Mouse (Mus musculus): ENCODE results near the gene Fgfr2. TPM values are rescaled to one million over a fixed set of nuclear protein-coding genes. Genes with fewer than 3 reads are reported as not detected.
"Not testable (repeated sequence)": the region's sequence is repeated elsewhere in the genome, so short reads cannot be mapped to it uniquely, and the experiment has no call there.

Gene Fgfr2
- polyA plus RNA-seq, 1 experiment from 2014 or later, result 110 TPM

- TF ChIP-seq CTCF (IDR thresholded peaks at IDR 0.05), result no peak
- TF ChIP-seq EP300 (IDR thresholded peaks at IDR 0.05), result no peak
- peaks cover 11% of the 10 kb centered on the region for H3K4me1 ChIP-seq (ENCODE audit: insufficient read depth, low read depth, low read length)
- no peak overlapping the region for H3K27ac ChIP-seq (ENCODE audit: low read length)
Observed at GRCm38 (mm10) chr7:133101070-133101469, 22.1 kb downstream of the Fgfr2 start.

GRCm38 (mm10) chr7:133100178-133100577, 23.0 kb downstream of the Fgfr2 start:
- 70% methylated on average over 6 of the region's 6 CpGs for WGBS
- TF ChIP-seq EP300 (IDR thresholded peaks at IDR 0.05) (no peak), CTCF (IDR thresholded peaks at IDR 0.05) (no peak)
- H3K27me3 ChIP-seq (replicated peaks; ENCODE audit: insufficient read depth, low read length), result no peaks in the 10 kb centered on the region
- H3K4me3 ChIP-seq (ENCODE audit: low read depth, low read length), result no peak overlapping the region
- no peak overlapping the region for H3K27ac ChIP-seq (ENCODE audit: low read length)
- no peak overlapping the region for H3K9ac ChIP-seq (replicated peaks; ENCODE audit: low read depth)
- no peaks in the 10 kb centered on the region for H3K9me3 ChIP-seq (ENCODE audit: low read length)
- no peak for ATAC-seq
- H3K4me2 ChIP-seq (replicated peaks; ENCODE audit: low read depth, low read length), result no peak overlapping the region
- no peaks in the 10 kb centered on the region for H3K36me3 ChIP-seq (ENCODE audit: insufficient read depth, low read length)
- peaks cover 11% of the 10 kb centered on the region for H3K4me1 ChIP-seq (ENCODE audit: insufficient read depth, low read depth, low read length)
- DNase-seq (ENCODE audit: low spot score), result no peak

More at GRCm38 (mm10) chr7:133101070-133101469, 22.1 kb downstream of the Fgfr2 start:
- ATAC-seq (no peak), DNase-seq (ENCODE audit: low spot score) (no peak)
- Histone ChIP-seq H3K4me3 (ENCODE audit: low read depth, low read length) (no peak overlapping the region), H3K9me3 (ENCODE audit: low read length) (no peaks in the 10 kb centered on the region), H3K36me3 (ENCODE audit: insufficient read depth, low read length) (no peaks in the 10 kb centered on the region), H3K4me2 (replicated peaks; ENCODE audit: low read depth, low read length) (no peak overlapping the region), H3K27me3 (replicated peaks; ENCODE audit: insufficient read depth, low read length) (no peaks in the 10 kb centered on the region), H3K9ac (replicated peaks; ENCODE audit: low read depth) (no peak overlapping the region)
- 76% methylated on average over 6 of the region's 6 CpGs for WGBS

GRCm38 (mm10) chr7:133099266-133099665, 23.9 kb downstream of the Fgfr2 start:
- no peak for ATAC-seq
- peaks cover 11% of the 10 kb centered on the region for H3K4me1 ChIP-seq (ENCODE audit: insufficient read depth, low read depth, low read length)
- TF ChIP-seq EP300 (IDR thresholded peaks at IDR 0.05), result no peak
- TF ChIP-seq CTCF (IDR thresholded peaks at IDR 0.05), result no peak
- peak; percentile 38 for DNase-seq (ENCODE audit: low spot score)
- no peaks in the 10 kb centered on the region for H3K27me3 ChIP-seq (replicated peaks; ENCODE audit: insufficient read depth, low read length)
- H3K9ac ChIP-seq (replicated peaks; ENCODE audit: low read depth), result no peak overlapping the region
- H3K4me3 ChIP-seq (ENCODE audit: low read depth, low read length), result no peak overlapping the region
- WGBS, result 18% methylated on average over 4 of the region's 4 CpGs
- peak overlapping the region; percentile 43; the same call in 1 of the 2 replicates for H3K27ac ChIP-seq (ENCODE audit: low read length)
- H3K36me3 ChIP-seq (ENCODE audit: insufficient read depth, low read length), result no peaks in the 10 kb centered on the region
- H3K9me3 ChIP-seq (ENCODE audit: low read length), result no peaks in the 10 kb centered on the region
- H3K4me2 ChIP-seq (replicated peaks; ENCODE audit: low read depth, low read length), result 0 out of 2 replicates have a peak overlapping the region, but pooled peaks have one; percentile 17

- no peak overlapping the region for H3K4me2 ChIP-seq (replicated peaks; ENCODE audit: low read depth, low read length)
- 69% methylated on average over 12 of the region's 12 CpGs for WGBS
- H3K27me3 ChIP-seq (replicated peaks; ENCODE audit: insufficient read depth, low read length), result no peaks in the 10 kb centered on the region
- H3K36me3 ChIP-seq (ENCODE audit: insufficient read depth, low read length), result no peaks in the 10 kb centered on the region
- ATAC-seq (no peak), DNase-seq (ENCODE audit: low spot score) (no peak)
- H3K9me3 ChIP-seq (ENCODE audit: low read length), result no peaks in the 10 kb centered on the region
- peaks cover 11% of the 10 kb centered on the region for H3K4me1 ChIP-seq (ENCODE audit: insufficient read depth, low read depth, low read length)
- no peak overlapping the region for H3K4me3 ChIP-seq (ENCODE audit: low read depth, low read length)
- TF ChIP-seq CTCF (IDR thresholded peaks at IDR 0.05) (no peak), EP300 (IDR thresholded peaks at IDR 0.05) (no peak)
- no peak overlapping the region for H3K9ac ChIP-seq (replicated peaks; ENCODE audit: low read depth)
- H3K27ac ChIP-seq (ENCODE audit: low read length), result no peak overlapping the region
Observed at GRCm38 (mm10) chr7:133098118-133098793, 24.9 kb downstream of the Fgfr2 start.

- H3K4me3 ChIP-seq (ENCODE audit: low read depth, low read length); H3K9ac ChIP-seq (replicated peaks; ENCODE audit: low read depth); DNase-seq (ENCODE audit: low spot score); H3K4me2 ChIP-seq (replicated peaks; ENCODE audit: low read depth, low read length); H3K36me3 ChIP-seq (ENCODE audit: insufficient read depth, low read length); H3K27me3 ChIP-seq (replicated peaks; ENCODE audit: insufficient read depth, low read length); H3K9me3 ChIP-seq (ENCODE audit: low read length); H3K27ac ChIP-seq (ENCODE audit: low read length); ATAC-seq: not testable (repeated sequence)
- 90% methylated on average over 7 of the region's 7 CpGs for WGBS
- H3K4me1 ChIP-seq (ENCODE audit: insufficient read depth, low read depth, low read length), result peaks cover 12% of the 10 kb centered on the region
Observed at GRCm38 (mm10) chr7:133095610-133096009, 27.5 kb downstream of the Fgfr2 start.

DNA sequence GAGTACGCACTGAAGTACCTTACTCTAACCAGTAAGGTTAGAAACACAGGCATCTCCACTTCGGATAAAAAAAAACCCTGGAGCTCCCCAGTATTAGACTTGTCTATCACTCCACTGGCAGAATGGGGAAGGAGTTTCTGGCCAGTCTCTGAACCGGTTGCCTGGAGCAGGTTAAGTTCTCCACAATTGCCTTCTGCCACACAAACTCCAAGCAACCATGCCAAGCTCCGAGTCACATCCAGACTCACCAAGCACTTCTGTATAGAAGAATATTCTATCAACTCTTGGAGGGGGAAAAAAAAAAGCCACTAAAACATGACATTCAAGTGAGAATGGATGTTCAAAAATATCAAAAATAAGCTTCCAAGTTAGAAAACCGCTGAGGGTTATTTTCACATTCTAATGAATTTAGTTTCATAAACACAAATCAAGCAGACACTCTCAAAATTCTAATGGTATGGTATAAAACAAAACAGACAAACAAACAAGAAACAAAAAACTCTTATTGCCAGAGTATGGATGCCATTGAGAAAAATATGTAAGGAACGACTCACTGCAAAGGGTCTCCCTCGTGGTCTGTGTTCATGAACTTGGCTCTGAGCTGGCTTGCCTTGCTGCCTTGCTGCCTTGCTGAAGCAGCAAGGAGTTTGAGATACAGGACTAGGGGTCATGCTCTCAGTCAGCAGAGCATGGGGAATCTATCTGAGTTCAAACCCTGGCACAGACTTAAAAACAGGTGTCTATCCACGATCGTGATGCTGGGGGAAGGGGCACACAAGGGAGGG, 28.2 kb downstream of the Fgfr2 start:
- H3K27ac ChIP-seq (ENCODE audit: low read length), result no peak overlapping the region
- H3K9me3 ChIP-seq (ENCODE audit: low read length), result no peaks in the 10 kb centered on the region
- no peak for DNase-seq (ENCODE audit: low spot score)
- no peak overlapping the region for H3K4me3 ChIP-seq (ENCODE audit: low read depth, low read length)
- H3K4me2 ChIP-seq (replicated peaks; ENCODE audit: low read depth, low read length), result no peak overlapping the region
- 72% methylated on average over 9 of the region's 9 CpGs for WGBS
- TF ChIP-seq EP300 (IDR thresholded peaks at IDR 0.05) (no peak), CTCF (IDR thresholded peaks at IDR 0.05) (no peak)
- H3K4me1 ChIP-seq (ENCODE audit: insufficient read depth, low read depth, low read length), result peaks cover 19% of the 10 kb centered on the region
- no peaks in the 10 kb centered on the region; the same call in 1 of the 2 replicates for H3K36me3 ChIP-seq (ENCODE audit: insufficient read depth, low read length)
- no peaks in the 10 kb centered on the region for H3K27me3 ChIP-seq (replicated peaks; ENCODE audit: insufficient read depth, low read length)
- H3K9ac ChIP-seq (replicated peaks; ENCODE audit: low read depth), result no peak overlapping the region
- no peak for ATAC-seq
